Mouse (Mus musculus): Measurements from ENCODE around the gene Wdr38. TPM values are rescaled to one million over a fixed set of nuclear protein-coding genes. Genes with fewer than 3 reads are reported as not detected.
A peak's percentile ranks its signal among the peaks of the same experiment; 100 is the strongest.

Gene Wdr38
- polyA plus RNA-seq (2014; fragmentation: Nextera tagmentation; extraction: Ambion mirVana): 1.4 TPM in 2 replicates

GRCm38 (mm10) chr2:38997386-38998374, at the start of gene Wdr38:
TSS of gene Wdr38 (plus strand) at chr2:38997476.
- no peaks in the 10 kb centered on the region for H3K27me3 ChIP-seq (ENCODE audit: control insufficient read depth, insufficient read depth, low read length)
- peaks cover 18% of the 10 kb centered on the region for H3K36me3 ChIP-seq (ENCODE audit: control insufficient read depth, insufficient read depth, low read length)
- DNase-seq (ENCODE audit: low spot score, missing footprints): peak; percentile 99
- 17% methylated on average over 33 of the region's 33 CpGs for WGBS
- no peaks in the 10 kb centered on the region for H3K9me3 ChIP-seq (ENCODE audit: control insufficient read depth, low read length)
- H3K4me3 ChIP-seq (ENCODE audit: low read depth, low read length): peak within 1 kb of the TSS; percentile 19
- peak; percentile 91 for ATAC-seq (ENCODE audit: low FRiP score)
- peak within 1 kb of the TSS; percentile 30 for H3K4me2 ChIP-seq
- peak within 1 kb of the TSS; percentile 33 for H3K9ac ChIP-seq (ENCODE audit: low read length)
- no peak within 1 kb of the TSS for H3K27ac ChIP-seq (ENCODE audit: low read depth, low read length)
- peaks cover under 1% of the 10 kb centered on the region; the same call in 1 of the 2 replicates for H3K4me1 ChIP-seq (ENCODE audit: control insufficient read depth, insufficient read depth, low read length)

- Histone ChIP-seq H3K27me3 (ENCODE audit: control insufficient read depth, insufficient read depth, low read length) (no peaks in the 10 kb centered on the region), H3K9me3 (ENCODE audit: control insufficient read depth, low read length) (no peaks in the 10 kb centered on the region), H3K36me3 (ENCODE audit: control insufficient read depth, insufficient read depth, low read length) (no peaks in the 10 kb centered on the region), H3K4me2 (no peak overlapping the region), H3K27ac (ENCODE audit: low read depth, low read length) (no peak overlapping the region), H3K4me3 (ENCODE audit: low read depth, low read length) (no peak overlapping the region), H3K4me1 (ENCODE audit: control insufficient read depth, insufficient read depth, low read length) (no peaks in the 10 kb centered on the region), H3K9ac (ENCODE audit: low read length) (no peak overlapping the region)
- 70% methylated on average over 7 of the region's 7 CpGs for WGBS
- no peak for ATAC-seq (ENCODE audit: low FRiP score)
- DNase-seq (ENCODE audit: low spot score, missing footprints): peak; percentile 62
These were observed 49.7 kb upstream of the Wdr38 start for GRCm38 (mm10) chr2:38947566-38947965.

- ATAC-seq (ENCODE audit: low FRiP score): no peak
- Histone ChIP-seq H3K4me2 (no peak overlapping the region), H3K36me3 (ENCODE audit: control insufficient read depth, insufficient read depth, low read length) (no peaks in the 10 kb centered on the region), H3K27ac (ENCODE audit: low read depth, low read length) (no peak overlapping the region), H3K27me3 (ENCODE audit: control insufficient read depth, insufficient read depth, low read length) (no peaks in the 10 kb centered on the region), H3K9me3 (ENCODE audit: control insufficient read depth, low read length) (no peaks in the 10 kb centered on the region), H3K4me3 (ENCODE audit: low read depth, low read length) (no peak overlapping the region), H3K4me1 (ENCODE audit: control insufficient read depth, insufficient read depth, low read length) (no peaks in the 10 kb centered on the region), H3K9ac (ENCODE audit: low read length) (no peak overlapping the region)
- WGBS: 84% methylated on average over 7 of the region's 7 CpGs
- DNase-seq (ENCODE audit: low spot score, missing footprints): no peak
These were observed 47.0 kb upstream of the Wdr38 start for GRCm38 (mm10) chr2:38950281-38950719.

DNA sequence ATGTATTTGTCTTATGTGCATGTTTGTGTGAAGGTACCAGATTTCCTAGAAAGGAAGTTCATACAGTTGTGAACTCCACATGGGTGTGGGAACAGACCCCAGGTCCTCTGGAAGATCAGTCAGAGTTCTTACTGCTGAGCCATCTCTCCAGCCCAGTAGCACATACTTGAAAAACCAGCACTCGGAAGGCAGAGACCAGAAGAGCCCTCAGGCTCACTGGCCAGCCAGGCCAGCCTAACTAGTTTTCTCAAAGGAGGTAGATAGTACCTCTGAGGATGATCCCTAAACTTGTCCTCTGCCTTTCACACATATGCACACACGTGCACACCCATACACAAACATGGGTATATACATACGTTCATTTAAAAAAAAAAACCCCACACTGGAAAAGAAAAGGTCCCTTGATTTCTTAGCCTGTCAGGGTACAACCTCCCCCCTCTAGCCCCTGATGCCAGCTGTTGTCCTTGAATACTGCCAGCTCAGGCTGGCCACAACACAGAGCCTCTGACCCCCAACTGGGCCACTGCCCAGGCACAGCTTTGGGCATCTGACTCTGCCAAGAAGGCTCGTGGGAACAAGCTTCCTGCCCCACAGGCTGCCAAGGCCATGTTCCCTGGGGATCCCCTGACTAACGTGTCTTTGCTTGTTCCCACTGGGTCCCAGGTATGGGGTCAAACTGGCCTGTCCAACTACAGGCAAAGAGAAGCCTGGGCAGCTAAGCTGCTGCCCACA, 44.0 kb upstream of the Wdr38 start:
- no peak overlapping the region for H3K4me2 ChIP-seq
- H3K27ac ChIP-seq (ENCODE audit: low read depth, low read length): no peak overlapping the region
- 79% methylated on average over 5 of the region's 5 CpGs for WGBS
- no peak overlapping the region for H3K4me3 ChIP-seq (ENCODE audit: low read depth, low read length)
- ATAC-seq (ENCODE audit: low FRiP score) (no peak), DNase-seq (ENCODE audit: low spot score, missing footprints) (peak; percentile 57)
- H3K9ac ChIP-seq (ENCODE audit: low read length): no peak overlapping the region
- H3K9me3 ChIP-seq (ENCODE audit: control insufficient read depth, low read length): no peaks in the 10 kb centered on the region
- no peaks in the 10 kb centered on the region for H3K36me3 ChIP-seq (ENCODE audit: control insufficient read depth, insufficient read depth, low read length)
- no peaks in the 10 kb centered on the region for H3K4me1 ChIP-seq (ENCODE audit: control insufficient read depth, insufficient read depth, low read length)
- H3K27me3 ChIP-seq (ENCODE audit: control insufficient read depth, insufficient read depth, low read length): no peaks in the 10 kb centered on the region

DNA sequence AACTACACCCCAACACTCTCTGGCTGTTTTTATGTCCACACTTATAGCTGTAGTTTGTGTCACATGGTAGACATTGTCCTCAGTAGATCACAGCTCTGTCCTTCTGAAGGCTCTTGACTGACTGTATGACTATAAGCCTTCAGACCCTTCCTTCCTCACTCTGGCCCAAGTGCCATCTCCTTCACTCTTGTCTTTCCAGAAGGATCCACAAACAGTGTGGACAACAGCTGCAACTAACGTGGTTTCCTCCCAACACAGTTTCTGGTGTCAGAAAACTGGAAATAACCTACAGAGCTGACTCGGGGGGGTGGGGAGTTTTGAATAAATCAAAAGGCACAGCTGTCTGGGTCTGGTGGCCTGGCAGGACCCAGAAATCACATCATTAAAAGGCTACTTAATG, 41.2 kb upstream of the Wdr38 start:
- no peaks in the 10 kb centered on the region for H3K4me1 ChIP-seq (ENCODE audit: control insufficient read depth, insufficient read depth, low read length)
- WGBS: 84% methylated on average over 2 of the region's 2 CpGs
- no peak overlapping the region for H3K9ac ChIP-seq (ENCODE audit: low read length)
- H3K9me3 ChIP-seq (ENCODE audit: control insufficient read depth, low read length): no peaks in the 10 kb centered on the region
- no peak for ATAC-seq (ENCODE audit: low FRiP score)
- no peaks in the 10 kb centered on the region for H3K27me3 ChIP-seq (ENCODE audit: control insufficient read depth, insufficient read depth, low read length)
- H3K36me3 ChIP-seq (ENCODE audit: control insufficient read depth, insufficient read depth, low read length): no peaks in the 10 kb centered on the region
- H3K4me3 ChIP-seq (ENCODE audit: low read depth, low read length): no peak overlapping the region
- H3K4me2 ChIP-seq: no peak overlapping the region
- H3K27ac ChIP-seq (ENCODE audit: low read depth, low read length): no peak overlapping the region
- DNase-seq (ENCODE audit: low spot score, missing footprints): peak; percentile 6

DNA sequence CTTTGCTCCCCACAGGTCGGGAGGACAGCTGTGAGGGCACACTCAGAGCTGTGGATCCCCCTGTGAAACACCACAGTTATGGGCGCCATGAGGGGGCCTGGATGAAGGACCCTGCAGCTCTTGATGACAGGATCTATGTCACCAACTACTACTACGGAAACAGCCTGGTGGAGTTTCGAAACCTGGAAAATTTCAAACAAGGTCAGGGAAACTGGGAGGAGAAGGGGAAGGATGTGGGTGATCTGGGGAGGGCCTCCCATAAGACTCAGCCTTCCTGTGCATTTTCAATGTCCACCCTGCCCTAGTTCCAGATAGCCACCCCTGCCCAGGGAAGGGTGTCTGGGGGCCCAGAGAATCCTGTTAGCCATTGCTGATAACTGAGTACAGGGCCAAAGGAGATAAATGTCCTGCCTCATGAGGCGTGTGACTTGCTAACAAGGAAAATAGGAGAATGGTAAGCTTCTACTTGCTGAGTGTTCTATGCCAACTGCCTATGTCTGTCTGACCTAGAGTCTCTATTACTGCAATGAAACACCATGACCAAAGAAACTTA, 39.5 kb upstream of the Wdr38 start:
- WGBS: 89% methylated on average over 5 of the region's 5 CpGs
- no peak overlapping the region for H3K9ac ChIP-seq (ENCODE audit: low read length)
- no peaks in the 10 kb centered on the region for H3K4me1 ChIP-seq (ENCODE audit: control insufficient read depth, insufficient read depth, low read length)
- no peak for DNase-seq (ENCODE audit: low spot score, missing footprints)
- H3K9me3 ChIP-seq (ENCODE audit: control insufficient read depth, low read length): no peaks in the 10 kb centered on the region
- H3K27ac ChIP-seq (ENCODE audit: low read depth, low read length): no peak overlapping the region
- H3K4me2 ChIP-seq: no peak overlapping the region
- no peak for ATAC-seq (ENCODE audit: low FRiP score)
- no peak overlapping the region for H3K4me3 ChIP-seq (ENCODE audit: low read depth, low read length)
- H3K36me3 ChIP-seq (ENCODE audit: control insufficient read depth, insufficient read depth, low read length): no peaks in the 10 kb centered on the region
- H3K27me3 ChIP-seq (ENCODE audit: control insufficient read depth, insufficient read depth, low read length): no peaks in the 10 kb centered on the region

DNA sequence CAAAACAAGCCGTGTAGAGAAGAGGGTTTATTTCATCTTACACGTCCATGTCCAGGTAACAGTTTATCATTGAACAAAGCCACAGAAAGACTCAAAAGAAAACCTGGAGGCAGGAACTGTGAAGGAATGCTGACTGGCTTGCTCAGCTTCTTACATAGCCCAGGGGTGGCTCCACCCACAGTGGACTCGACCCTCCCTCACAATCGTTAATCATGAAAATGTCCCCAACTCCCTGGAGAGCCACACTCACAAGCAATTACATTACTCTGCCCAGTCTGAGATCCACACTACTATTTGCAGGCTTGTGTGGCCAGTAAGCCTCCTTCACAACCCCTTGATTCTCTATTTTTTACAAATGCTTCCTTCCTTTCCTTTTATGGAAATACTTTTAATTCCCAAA, 33.1 kb upstream of the Wdr38 start:
- H3K9ac ChIP-seq (ENCODE audit: low read length): no peak overlapping the region
- ATAC-seq (ENCODE audit: low FRiP score) (no peak), DNase-seq (ENCODE audit: low spot score, missing footprints) (no peak)
- no peaks in the 10 kb centered on the region for H3K36me3 ChIP-seq (ENCODE audit: control insufficient read depth, insufficient read depth, low read length)
- no peak overlapping the region for H3K27ac ChIP-seq (ENCODE audit: low read depth, low read length)
- H3K4me2 ChIP-seq: no peak overlapping the region
- H3K9me3 ChIP-seq (ENCODE audit: control insufficient read depth, low read length): no peaks in the 10 kb centered on the region
- 64% methylated on average over 4 of the region's 4 CpGs for WGBS
- no peak overlapping the region for H3K4me3 ChIP-seq (ENCODE audit: low read depth, low read length)
- no peaks in the 10 kb centered on the region for H3K27me3 ChIP-seq (ENCODE audit: control insufficient read depth, insufficient read depth, low read length)
- H3K4me1 ChIP-seq (ENCODE audit: control insufficient read depth, insufficient read depth, low read length): no peaks in the 10 kb centered on the region

GRCm38 (mm10) chr2:38969650-38970049, 27.6 kb upstream of the Wdr38 start:
- H3K36me3 ChIP-seq (ENCODE audit: control insufficient read depth, insufficient read depth, low read length): no peaks in the 10 kb centered on the region
- no peak overlapping the region for H3K4me3 ChIP-seq (ENCODE audit: low read depth, low read length)
- no peak overlapping the region for H3K4me2 ChIP-seq
- no peaks in the 10 kb centered on the region for H3K4me1 ChIP-seq (ENCODE audit: control insufficient read depth, insufficient read depth, low read length)
- H3K9me3 ChIP-seq (ENCODE audit: control insufficient read depth, low read length): no peaks in the 10 kb centered on the region
- no peak for ATAC-seq (ENCODE audit: low FRiP score)
- H3K9ac ChIP-seq (ENCODE audit: low read length): no peak overlapping the region
- no peaks in the 10 kb centered on the region for H3K27me3 ChIP-seq (ENCODE audit: control insufficient read depth, insufficient read depth, low read length)
- 100% methylated on average over 2 of the region's 2 CpGs for WGBS
- DNase-seq (ENCODE audit: low spot score, missing footprints): no peak
- no peak overlapping the region for H3K27ac ChIP-seq (ENCODE audit: low read depth, low read length)

- Histone ChIP-seq H3K9ac (ENCODE audit: low read length) (no peak overlapping the region), H3K4me2 (no peak overlapping the region)
- no peak for DNase-seq (ENCODE audit: low spot score, missing footprints)
These were observed 27.2 kb upstream of the Wdr38 start for GRCm38 (mm10) chr2:38970057-38970456.

More at GRCm38 (mm10) chr2:38970057-38970456, 27.2 kb upstream of the Wdr38 start:
- H3K4me1 ChIP-seq (ENCODE audit: control insufficient read depth, insufficient read depth, low read length): no peaks in the 10 kb centered on the region
- H3K4me3 ChIP-seq (ENCODE audit: low read depth, low read length): no peak overlapping the region
- ATAC-seq (ENCODE audit: low FRiP score): no peak
- no peak overlapping the region for H3K27ac ChIP-seq (ENCODE audit: low read depth, low read length)
- no peaks in the 10 kb centered on the region for H3K9me3 ChIP-seq (ENCODE audit: control insufficient read depth, low read length)
- no peaks in the 10 kb centered on the region for H3K36me3 ChIP-seq (ENCODE audit: control insufficient read depth, insufficient read depth, low read length)
- no peaks in the 10 kb centered on the region for H3K27me3 ChIP-seq (ENCODE audit: control insufficient read depth, insufficient read depth, low read length)
- 85% methylated on average over 5 of the region's 5 CpGs for WGBS
